Mouse (Mus musculus) ovary, adult 18-20 months (tissue): ENCODE results near the gene Bicra.

Experiments used
- DNase-seq: peaks from one replicate; pipeline ENCODE4 v3.0.0; 2022; ENCODE audit warnings: low spot score, mixed read lengths

Gene Bicra

GRCm38 (mm10) chr7:15945721-15946536 lies 101.8 kb downstream of the Bicra start, which contains the start of gene Nop53:
Nop53 (minus strand) TSS chr7:15946074.
- DNase-seq = peak; percentile 82

GRCm38 (mm10) chr7:15945211-15945610 lies 102.5 kb downstream of the Bicra start:
- no peak for DNase-seq

GRCm38 (mm10) chr7:15944311-15944710 lies 103.4 kb downstream of the Bicra start:
- no peak for DNase-seq

- no peak for DNase-seq
Measured at GRCm38 (mm10) chr7:15938621-15939020, 109.1 kb downstream of the Bicra start.

- DNase-seq = no peak
Measured at GRCm38 (mm10) chr7:15937491-15937890, 110.2 kb downstream of the Bicra start.

- DNase-seq = no peak
Measured at GRCm38 (mm10) chr7:15933437-15934359, 114.0 kb downstream of the Bicra start.

GRCm38 (mm10) chr7:15931635-15932034 lies 116.1 kb downstream of the Bicra start:
- DNase-seq = no peak

- no peak for DNase-seq
Measured at GRCm38 (mm10) chr7:15930543-15930942, 117.2 kb downstream of the Bicra start.

GRCm38 (mm10) chr7:15929910-15930309 lies 117.8 kb downstream of the Bicra start:
- peak; percentile 41 for DNase-seq

- peak; percentile 80 for DNase-seq
Measured at GRCm38 (mm10) chr7:15922220-15922773, 125.4 kb downstream of the Bicra start, which contains the start of gene Selenow. Selenow (minus strand) TSS chr7:15922402.

GRCm38 (mm10) chr7:15921796-15922195 lies 125.9 kb downstream of the Bicra start:
- no peak for DNase-seq
